Mouse (Mus musculus): Measurements from ENCODE around the gene Brms1. TPM values are rescaled to one million over a fixed set of nuclear protein-coding genes. Genes with fewer than 3 reads are reported as not detected.

The Brms1 gene
- total RNA-seq, 2 experiments from 2014 or later, result 14.3 to 15.5 TPM

DNA sequence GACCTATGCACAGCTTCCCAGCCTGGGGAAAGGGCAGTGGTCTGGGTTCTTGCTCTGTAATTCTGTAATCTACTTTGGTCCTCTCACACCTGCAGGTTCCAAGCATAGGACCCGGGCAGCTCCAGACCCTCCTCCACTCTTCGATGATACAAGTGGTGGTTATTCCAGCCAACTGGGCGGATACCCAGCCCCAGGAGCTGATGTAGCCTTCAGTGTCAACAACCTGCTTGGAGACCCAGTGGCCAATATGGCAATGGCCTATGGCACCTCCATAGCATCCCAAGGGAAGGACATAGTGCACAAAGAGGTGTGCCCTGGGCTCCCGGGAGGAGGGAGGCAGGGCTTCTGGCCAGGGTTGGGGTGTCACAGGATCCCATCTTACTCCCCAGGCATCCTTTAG is 48.2 kb downstream of the Brms1 start:
- DNase-seq, result no peak

DNA sequence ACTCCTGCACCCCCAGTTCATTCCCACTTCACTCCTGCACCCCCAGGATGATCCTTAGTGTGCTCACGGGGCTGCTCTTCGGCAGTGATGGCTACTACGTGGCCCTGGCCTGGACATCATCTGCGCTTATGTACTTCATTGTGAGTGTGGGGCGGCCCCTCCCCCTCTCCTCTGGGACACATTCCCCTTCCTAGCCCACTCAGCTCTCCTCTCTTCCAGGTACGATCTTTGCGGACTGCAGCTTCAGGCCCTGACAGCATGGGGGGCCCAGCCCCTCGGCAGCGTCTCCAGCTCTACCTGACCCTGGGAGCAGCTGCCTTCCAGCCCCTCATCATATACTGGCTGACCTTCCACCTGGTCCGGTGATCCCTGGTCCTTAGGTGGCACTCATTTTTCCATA is 50.9 kb downstream of the Brms1 start:
- DNase-seq, result no peak

DNA sequence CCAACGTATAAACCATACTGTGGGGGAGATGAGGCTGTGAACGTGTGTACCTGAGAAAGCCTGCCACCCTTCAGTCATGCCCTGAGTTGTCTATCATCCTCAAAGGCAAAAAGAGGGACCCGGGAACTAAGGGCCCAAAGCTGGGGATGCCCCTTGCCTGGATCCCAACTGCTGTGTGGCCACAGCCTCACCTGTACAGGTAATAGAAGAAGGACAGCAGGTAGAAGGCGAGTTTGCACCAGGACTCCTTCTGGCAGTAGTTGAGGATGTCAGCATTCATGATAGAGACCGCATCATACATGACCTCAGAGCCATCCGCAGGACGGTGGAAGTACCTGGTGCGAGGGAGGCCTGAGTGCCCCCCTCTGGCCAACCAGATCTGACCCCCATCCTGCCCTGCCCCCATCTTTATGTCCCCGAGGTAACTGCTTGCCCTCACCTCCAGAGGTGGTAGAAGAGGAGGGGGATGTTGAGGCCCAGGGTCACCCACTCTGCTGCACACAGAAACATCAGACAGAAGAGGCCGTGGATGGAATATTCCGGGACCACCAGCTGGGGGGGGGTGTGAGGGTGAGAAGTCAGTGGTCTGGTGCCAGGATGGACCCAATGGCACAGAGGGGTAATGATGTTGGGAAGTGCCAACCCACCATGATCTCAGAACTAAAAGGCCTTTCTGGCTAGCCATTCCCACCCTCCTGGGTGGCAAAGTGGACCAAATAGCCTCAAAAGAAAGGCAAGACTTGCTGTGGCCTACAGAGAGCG is 52.5 kb downstream of the Brms1 start:
- no peak for DNase-seq

DNA sequence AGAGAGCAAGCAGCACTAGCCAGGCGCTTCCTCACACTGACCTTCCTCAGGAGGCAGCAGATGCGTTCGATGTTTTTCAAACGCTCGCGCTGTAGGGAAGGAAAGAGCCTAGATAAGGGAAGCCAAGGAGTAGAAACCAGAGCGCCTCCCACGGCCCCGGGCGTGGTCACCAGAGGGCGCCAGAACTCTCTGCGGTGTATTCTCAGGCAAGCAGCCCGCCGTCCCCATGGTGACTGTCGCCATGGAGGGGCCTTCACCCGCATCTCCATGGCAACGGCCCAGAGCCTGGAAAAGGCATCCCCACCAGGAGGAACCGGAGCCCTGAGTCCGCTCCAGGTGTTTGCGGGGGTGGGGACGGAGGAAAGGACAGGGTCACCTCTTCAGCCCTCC is 53.1 kb downstream of the Brms1 start:
- peak; percentile 94 for DNase-seq

DNA sequence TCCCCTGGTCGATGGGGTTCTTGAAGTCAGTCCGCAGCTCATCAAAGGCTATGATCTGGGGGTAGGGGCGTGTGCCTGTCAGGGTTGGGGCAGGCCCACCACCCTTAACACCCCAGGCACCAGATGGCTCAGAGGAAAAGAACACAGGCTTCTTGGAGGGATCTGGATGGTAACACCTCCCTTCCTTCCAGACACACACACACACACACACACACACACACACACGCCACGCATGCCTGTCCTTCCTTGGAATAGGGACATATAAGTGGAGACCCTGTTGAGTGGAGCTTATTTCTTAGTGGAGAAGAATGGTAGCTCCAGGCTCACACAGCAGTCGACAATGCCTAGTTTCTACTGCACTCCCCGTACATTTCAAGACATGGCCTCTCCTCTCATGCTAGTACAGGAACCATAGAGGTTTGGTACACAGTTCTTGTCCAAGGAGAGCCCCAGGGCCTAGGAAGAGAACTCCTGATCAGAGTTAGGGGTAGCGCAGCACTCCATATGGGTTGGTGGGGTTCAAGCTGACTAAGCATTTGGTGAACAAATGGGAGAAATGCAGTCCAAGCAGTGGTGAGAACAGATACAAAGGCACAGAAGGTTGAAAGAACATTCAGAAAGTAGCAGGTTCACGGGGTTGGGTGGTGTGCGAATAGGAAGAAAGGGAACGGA is 53.7 kb downstream of the Brms1 start:
- no peak for DNase-seq

DNA sequence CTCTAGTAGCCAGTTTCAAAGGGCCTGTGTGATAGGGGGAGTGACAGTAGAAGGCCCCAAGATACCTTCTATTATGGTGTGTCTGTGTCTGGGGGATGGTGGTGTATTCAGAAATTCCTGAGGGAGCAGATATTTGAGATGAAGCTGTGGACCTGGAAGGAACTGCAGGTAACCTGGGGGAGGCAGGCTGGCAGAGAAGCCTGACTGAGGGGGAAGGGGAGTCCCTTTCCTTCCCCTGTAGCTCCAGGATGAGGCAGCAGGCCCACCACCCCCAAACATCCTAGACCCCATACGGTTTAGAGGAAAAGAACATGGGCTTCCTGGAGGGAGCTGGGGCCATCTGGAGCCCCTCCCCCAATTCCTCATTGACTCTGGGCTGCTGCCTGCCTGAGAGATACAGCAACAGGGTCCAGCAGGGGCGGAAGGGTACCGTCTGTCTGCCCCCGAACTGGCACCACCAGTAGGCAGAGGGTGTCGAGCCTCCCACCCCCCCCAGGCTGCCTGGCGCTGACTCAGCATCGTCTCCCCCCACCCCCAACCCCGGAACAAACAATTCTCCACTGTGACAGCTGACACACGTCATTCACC is 54.8 kb downstream of the Brms1 start:
- DNase-seq, result no peak

DNA sequence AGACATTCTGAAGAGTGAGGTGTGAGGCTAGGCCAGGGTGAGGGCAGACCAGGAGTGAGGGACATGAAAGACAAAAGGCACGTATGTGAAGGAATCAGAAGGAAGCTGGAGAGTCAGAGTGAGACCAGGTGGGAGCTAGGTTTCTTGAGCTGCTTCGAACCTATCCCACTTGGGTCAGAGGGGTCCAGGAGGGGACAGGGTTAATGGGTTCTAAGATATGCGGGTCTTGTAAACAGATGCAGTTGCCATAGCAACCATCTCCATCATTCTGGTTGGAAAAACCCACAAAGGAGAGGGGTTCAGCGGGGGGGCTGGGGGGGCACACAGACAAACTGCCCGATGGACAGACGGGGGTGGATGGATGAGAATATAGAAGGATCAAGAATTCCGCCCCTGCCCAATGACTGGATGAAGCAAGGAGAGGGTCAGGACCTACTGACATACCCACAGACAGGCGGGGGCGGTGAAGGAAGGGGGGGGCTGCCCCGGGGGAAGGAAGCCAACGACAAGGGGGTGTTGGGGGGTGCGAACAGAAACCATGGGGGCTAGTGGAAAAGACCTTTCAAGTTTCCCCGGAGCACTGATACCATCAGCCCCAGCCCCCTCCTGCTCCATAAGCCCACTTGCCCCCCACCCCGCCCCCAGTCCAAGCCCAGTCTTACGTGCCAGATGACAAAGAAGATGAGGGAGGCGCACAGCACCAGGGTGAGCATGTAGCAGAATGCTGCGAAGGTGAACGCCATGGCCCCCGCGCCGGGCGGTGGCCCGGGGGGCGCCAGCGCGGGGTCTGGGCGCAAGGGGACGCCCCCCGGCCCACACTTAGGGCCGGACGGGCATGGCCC is 56.6 kb downstream of the Brms1 start:
- no peak for DNase-seq

DNA sequence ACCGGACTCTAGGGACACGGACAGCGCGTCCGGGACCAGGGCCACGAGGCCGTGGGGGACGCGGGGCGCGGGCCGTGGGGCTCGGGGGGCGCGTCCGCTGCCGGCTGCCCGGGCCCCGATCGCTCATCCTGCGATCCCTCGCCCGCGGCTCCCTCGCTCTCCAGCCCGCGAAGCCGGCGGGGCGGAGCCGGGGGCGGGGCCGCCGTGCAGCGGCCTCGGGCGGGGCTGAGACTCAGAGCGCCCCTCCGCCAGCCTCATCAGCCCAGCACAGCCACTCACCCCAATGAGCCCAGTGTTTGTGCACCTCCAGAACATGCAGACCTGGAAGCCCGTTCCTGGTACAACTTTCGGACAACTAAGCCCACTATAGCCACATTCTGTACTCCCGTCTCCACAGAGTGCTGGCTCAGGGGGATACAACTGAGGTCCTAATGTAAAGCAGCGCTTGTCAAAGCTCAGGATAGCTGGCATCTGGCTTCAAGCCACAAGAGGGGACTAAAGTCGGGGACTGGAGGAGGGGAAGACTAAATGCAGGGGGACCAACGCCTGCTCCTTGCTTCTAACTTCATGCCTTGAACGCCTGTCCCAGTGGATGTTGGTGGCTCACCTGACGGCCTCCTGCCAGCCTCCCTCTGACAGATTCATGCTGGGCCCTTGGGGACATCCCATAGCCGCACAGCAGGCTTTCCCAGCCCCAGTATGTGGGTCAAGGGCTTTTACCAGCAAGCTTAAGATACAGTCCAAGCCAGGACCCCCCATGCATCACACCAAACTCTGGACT is 57.4 kb downstream of the Brms1 start, which contains the start of gene Cnih2:
Cnih2 (minus strand) TSS at position 159 of the 781 bp plus-strand sequence.
- peak; percentile 67 for DNase-seq

Other genes starting within 250 kb of the Brms1 start
- 10 to 100 TPM; 44.8 to 46.5 TPM for gene Rbm4, start 247.5 kb upstream of the Brms1 start, total RNA-seq (2021)
- 10 to 100 TPM; 10.9 to 11.6 TPM for gene Gm21992, start 229.7 kb upstream of the Brms1 start, total RNA-seq (2021)
- 10 to 100 TPM; 18.6 to 22.5 TPM for gene Rbm14, start 229.7 kb upstream of the Brms1 start, total RNA-seq (2021)
- 10 to 100 TPM; 31.4 to 33.1 TPM for gene Ccs, start 202.0 kb upstream of the Brms1 start, total RNA-seq (2021)
- gene Ccdc87, start 202.0 kb upstream of the Brms1 start, total RNA-seq (2021), result not detected
- 10 to 100 TPM; 32.9 to 35.6 TPM for gene Ctsf, start 186.2 kb upstream of the Brms1 start, total RNA-seq (2021)
- 1,000 to 10,000 TPM; 4,231 to 4,587 TPM for gene Actn3, start 163.4 kb upstream of the Brms1 start, total RNA-seq (2021)
- gene Zdhhc24, start 162.7 kb upstream of the Brms1 start, total RNA-seq (2021), result 1 to 10 TPM; 4.5 to 5.3 TPM
- 1 to 10 TPM; 1.9 to 2.9 TPM for gene Bbs1, start 134.7 kb upstream of the Brms1 start, total RNA-seq (2021)
- gene Dpp3, start 113.1 kb upstream of the Brms1 start, total RNA-seq (2021), result 10 to 100 TPM; 32.1 to 33.8 TPM
- 1 to 10 TPM in 1 of 2 experiments, under 1 TPM in 1; 0.68 to 1.4 TPM for gene Peli3, start 98.2 kb upstream of the Brms1 start, total RNA-seq (2021)
- gene Mrpl11, start 79.2 kb upstream of the Brms1 start, total RNA-seq (2021), result 10 to 100 TPM; 48.6 to 56.1 TPM
- under 1 TPM in 1 of 2 experiments, not detected in 1; 0.12 TPM for gene Npas4, start 51.0 kb upstream of the Brms1 start, total RNA-seq (2021)
- gene Slc29a2, start 17.5 kb upstream of the Brms1 start, total RNA-seq (2021), result 1 to 10 TPM; 4.0 to 7.3 TPM
- gene B4gat1, start 2.5 kb upstream of the Brms1 start, total RNA-seq (2021), result 10 to 100 TPM; 21.5 to 21.9 TPM
- 1 to 10 TPM in 1 of 2 experiments, under 1 TPM in 1; 0.84 to 1.3 TPM for gene AC124502.3, start 2.5 kb upstream of the Brms1 start, total RNA-seq (2021)
- gene Rin1, start 9.1 kb downstream of the Brms1 start, total RNA-seq (2021), result 1 to 10 TPM; 1.5 to 1.8 TPM
- gene Cd248, start 26.7 kb downstream of the Brms1 start, total RNA-seq (2021), result 10 to 100 TPM; 45.2 to 60.2 TPM
- gene Tmem151a, start 44.2 kb downstream of the Brms1 start, total RNA-seq (2021), result under 1 TPM; 0.23 to 0.27 TPM
- 10 to 100 TPM; 46.4 to 49.3 TPM for gene Yif1a, start 47.2 kb downstream of the Brms1 start, total RNA-seq (2021)
- gene Cnih2, start 57.2 kb downstream of the Brms1 start, total RNA-seq (2021), result under 1 TPM; 0.75 to 0.90 TPM
- 100 to 1,000 TPM; 119 to 127 TPM for gene Rab1b, start 65.7 kb downstream of the Brms1 start, total RNA-seq (2021)
- gene Klc2, start 77.2 kb downstream of the Brms1 start, total RNA-seq (2021), result 10 to 100 TPM; 27.2 to 28.7 TPM
- gene Pacs1, start 231.8 kb downstream of the Brms1 start, total RNA-seq (2021), result 10 to 100 TPM; 10.3 to 11.1 TPM

Data from gastrocnemius, postnatal 10 days (tissue).